Mouse (Mus musculus): ENCODE measurements around the gene Bahcc1.

- TF ChIP-seq POLR2A (IDR thresholded peaks at IDR 0.05; ENCODE audit: insufficient read depth, low read depth, low read length) (no peak), CTCF (IDR thresholded peaks at IDR 0.05; ENCODE audit: insufficient read depth, low read depth, low read length) (no peak)
Measured at GRCm38 (mm10) chr11:120242726-120243530, 10.2 kb downstream of the Bahcc1 start.
